Mouse (Mus musculus): ENCODE results near the gene Myoz2.

Myoz2 gene

DNA sequence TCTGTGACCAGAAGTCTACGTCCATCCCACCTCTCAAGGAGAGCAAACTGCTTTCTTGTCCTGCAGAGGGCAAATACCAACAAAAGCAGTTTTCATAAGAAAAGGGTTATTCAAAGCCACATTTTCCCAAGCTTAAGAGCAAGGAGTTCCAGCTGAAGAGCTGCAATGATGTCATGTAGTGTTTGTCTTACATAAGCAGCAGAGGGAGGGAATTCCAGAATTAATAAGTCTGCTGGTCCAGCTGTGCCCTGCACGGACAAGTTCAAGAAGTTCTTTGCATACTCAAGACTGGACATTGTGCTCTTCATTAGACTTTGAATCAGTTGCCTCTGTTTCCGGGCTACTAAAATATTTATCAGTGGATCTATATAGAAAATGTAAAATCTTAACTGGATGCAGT is 33.8 kb downstream of the Myoz2 start:
- no peak for DNase-seq

- no peak for DNase-seq
Observed at GRCm38 (mm10) chr3:122998511-122998910, 36.3 kb downstream of the Myoz2 start.

DNA sequence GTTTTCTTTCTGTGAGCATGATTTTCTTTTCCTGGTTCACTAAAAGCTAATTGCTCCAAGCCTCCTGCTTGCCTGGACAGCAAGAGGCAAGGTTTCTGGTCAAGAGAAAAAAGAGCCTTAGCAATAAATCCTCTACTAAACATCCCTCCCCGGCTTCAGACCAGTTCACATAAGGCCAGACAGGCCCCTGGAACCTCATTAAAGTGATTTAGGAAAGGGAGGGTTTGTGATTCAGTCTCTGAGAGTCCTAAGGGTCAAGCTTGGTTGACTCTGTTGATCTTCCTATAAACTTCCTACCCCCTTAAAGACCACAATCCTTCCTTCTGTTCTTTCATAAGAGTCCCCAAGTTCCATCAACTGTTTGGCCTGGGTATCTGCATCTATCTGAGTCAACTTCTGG is 37.8 kb downstream of the Myoz2 start:
- DNase-seq = no peak

DNA sequence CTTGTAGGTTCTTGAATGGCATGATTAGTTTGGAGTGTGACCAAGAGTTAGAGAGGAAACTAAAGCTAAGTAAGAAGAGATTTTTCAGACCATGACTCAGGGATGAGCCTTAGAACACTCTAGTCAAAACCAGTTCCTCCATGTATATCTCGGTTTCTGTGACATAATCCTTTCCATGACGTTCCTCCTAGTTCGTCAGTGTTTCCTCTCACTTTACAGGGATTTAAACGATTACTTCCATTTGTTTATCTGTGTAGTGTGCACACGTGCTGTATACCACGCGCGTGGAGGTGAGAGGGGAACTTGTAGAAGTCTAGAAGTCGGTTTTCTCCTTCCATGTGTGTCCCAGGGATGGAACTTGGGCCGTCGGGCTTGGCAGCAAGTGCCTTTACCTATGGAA is 47.9 kb downstream of the Myoz2 start:
- no peak for DNase-seq

DNA sequence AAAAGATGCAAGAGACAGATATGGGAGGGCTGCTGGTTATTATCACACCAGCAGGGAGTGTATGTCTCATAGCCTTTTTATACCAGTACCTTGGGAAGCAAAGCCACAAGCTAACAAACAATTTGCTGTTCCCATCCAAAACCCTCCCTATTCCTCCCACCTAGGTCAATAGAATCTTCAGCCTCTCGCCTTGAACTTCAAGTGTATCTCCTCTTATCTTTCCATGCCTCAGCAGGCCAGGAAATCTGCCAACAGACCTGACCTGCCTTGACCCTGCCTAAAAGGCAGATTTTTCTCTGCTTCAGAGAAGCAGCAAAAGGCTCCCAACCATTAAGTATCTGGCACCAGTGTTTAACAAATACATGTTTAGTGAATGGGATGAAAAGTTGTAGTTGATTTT is 48.4 kb downstream of the Myoz2 start:
- no peak for DNase-seq

GRCm38 (mm10) chr3:122985183-122985944 is 49.5 kb downstream of the Myoz2 start:
- DNase-seq = no peak

- peak; percentile 94 for DNase-seq
Observed at GRCm38 (mm10) chr3:122984249-122985182, 50.3 kb downstream of the Myoz2 start, which contains the start of gene Usp53. Gene Usp53 (minus strand): TSS chr3:122984510.

DNA sequence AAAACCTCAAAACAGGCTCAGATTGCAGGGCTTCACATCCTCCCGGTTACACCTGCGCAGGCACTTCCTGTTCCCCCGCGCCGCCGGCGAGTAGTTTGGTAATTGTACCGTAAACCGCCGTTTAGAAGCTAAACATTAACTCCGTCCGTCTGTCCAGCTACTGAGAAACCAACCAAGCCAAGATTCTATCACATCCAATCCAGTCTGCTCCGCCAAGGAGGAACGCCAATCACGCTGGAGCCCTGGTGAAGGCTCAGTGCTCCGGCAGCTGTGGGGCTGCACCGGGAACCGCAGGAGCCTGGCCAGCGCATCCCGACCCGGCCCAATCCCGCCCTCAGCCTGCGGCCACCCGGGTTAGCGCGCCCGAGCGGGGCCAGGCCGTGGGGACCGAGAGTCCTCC is 51.0 kb downstream of the Myoz2 start:
- peak; percentile 60 for DNase-seq

GRCm38 (mm10) chr3:122975964-122976363 is 58.9 kb downstream of the Myoz2 start:
- no peak for DNase-seq

- no peak for DNase-seq
Observed at GRCm38 (mm10) chr3:122975363-122975762, 59.5 kb downstream of the Myoz2 start.

- no peak for DNase-seq
Observed at GRCm38 (mm10) chr3:122974833-122975232, 60.0 kb downstream of the Myoz2 start.

GRCm38 (mm10) chr3:122972126-122972822 is 62.5 kb downstream of the Myoz2 start:
- no peak for DNase-seq

GRCm38 (mm10) chr3:122968391-122968790 is 66.4 kb downstream of the Myoz2 start:
- DNase-seq = no peak

GRCm38 (mm10) chr3:122964301-122964700 is 70.5 kb downstream of the Myoz2 start:
- DNase-seq = no peak
